Mouse (Mus musculus): ENCODE measurements around the gene Pdap1. TPM values are rescaled to one million over a fixed set of nuclear protein-coding genes. Genes with fewer than 3 reads are reported as not detected.
A peak's percentile ranks its signal among the peaks of the same experiment; 100 is the strongest.
"Not testable (repeated sequence)": the region's sequence is repeated elsewhere in the genome, so short reads cannot be mapped to it uniquely, and the experiment has no call there.

Pdap1 gene
- total RNA-seq (2015; ENCODE audit: low replicate concordance) (12.3 and 14.2 TPM in 2 replicates), total RNA-seq (2017; ENCODE audit: low replicate concordance) (23.2 and 50.9 TPM in 2 replicates)

GRCm38 (mm10) chr5:145139571-145140519 lies at the start of gene Pdap1, which contains the start of gene Bud31:
TSS of gene Pdap1 (minus strand) at chr5:145140238.
TSS of gene Bud31 (plus strand) at chr5:145140362.
- peak; percentile 88 for ATAC-seq (replicated peaks; ENCODE audit: low FRiP score, poor library complexity, severe bottlenecking)

- no peak for ATAC-seq (replicated peaks; ENCODE audit: low FRiP score, poor library complexity, severe bottlenecking)
These were observed 49.4 kb upstream of the Pdap1 start for GRCm38 (mm10) chr5:145189416-145189815.

GRCm38 (mm10) chr5:145185244-145185643 lies 45.2 kb upstream of the Pdap1 start:
- ATAC-seq (replicated peaks; ENCODE audit: low FRiP score, poor library complexity, severe bottlenecking), result no peak

GRCm38 (mm10) chr5:145178461-145178980 lies 38.5 kb upstream of the Pdap1 start:
- ATAC-seq (replicated peaks; ENCODE audit: low FRiP score, poor library complexity, severe bottlenecking), result no peak

GRCm38 (mm10) chr5:145167306-145167661 lies 27.2 kb upstream of the Pdap1 start:
- ATAC-seq (replicated peaks; ENCODE audit: low FRiP score, poor library complexity, severe bottlenecking), result peak; percentile 4; the same call in 1 of the 2 replicates

GRCm38 (mm10) chr5:145166536-145167305 lies 26.7 kb upstream of the Pdap1 start, which contains the start of the genes Ptcd1 and Cpsf4:
TSS of gene Ptcd1 (minus strand) at chr5:145167108.
TSS of gene Cpsf4 (plus strand) at chr5:145167213.
- peak; percentile 88 for ATAC-seq (replicated peaks; ENCODE audit: low FRiP score, poor library complexity, severe bottlenecking)

GRCm38 (mm10) chr5:145165184-145165583 lies 25.1 kb upstream of the Pdap1 start:
- ATAC-seq (replicated peaks; ENCODE audit: low FRiP score, poor library complexity, severe bottlenecking), result no peak

- ATAC-seq (replicated peaks; ENCODE audit: low FRiP score, poor library complexity, severe bottlenecking), result no peak
These were observed 24.7 kb upstream of the Pdap1 start for GRCm38 (mm10) chr5:145164710-145165109.

GRCm38 (mm10) chr5:145161361-145161760 lies 21.3 kb upstream of the Pdap1 start:
- no peak for ATAC-seq (replicated peaks; ENCODE audit: low FRiP score, poor library complexity, severe bottlenecking)

- ATAC-seq (replicated peaks; ENCODE audit: low FRiP score, poor library complexity, severe bottlenecking), result no peak
These were observed 12.7 kb upstream of the Pdap1 start for GRCm38 (mm10) chr5:145152690-145153089.

GRCm38 (mm10) chr5:145149294-145149693 lies 9.3 kb upstream of the Pdap1 start:
- ATAC-seq (replicated peaks; ENCODE audit: low FRiP score, poor library complexity, severe bottlenecking), result no peak

GRCm38 (mm10) chr5:145147748-145148147 lies 7.7 kb upstream of the Pdap1 start:
- ATAC-seq (replicated peaks; ENCODE audit: low FRiP score, poor library complexity, severe bottlenecking), result no peak

GRCm38 (mm10) chr5:145140611-145141010 lies 573 bp upstream of the Pdap1 start:
- ATAC-seq (replicated peaks; ENCODE audit: low FRiP score, poor library complexity, severe bottlenecking), result peak; percentile 64

GRCm38 (mm10) chr5:145138836-145139235 lies 1.2 kb downstream of the Pdap1 start:
- ATAC-seq (replicated peaks; ENCODE audit: low FRiP score, poor library complexity, severe bottlenecking), result no peak

GRCm38 (mm10) chr5:145133275-145133674 lies 6.8 kb downstream of the Pdap1 start:
- ATAC-seq (replicated peaks; ENCODE audit: low FRiP score, poor library complexity, severe bottlenecking), result not testable (repeated sequence)

- ATAC-seq (replicated peaks; ENCODE audit: low FRiP score, poor library complexity, severe bottlenecking), result no peak
These were observed 9.0 kb downstream of the Pdap1 start for GRCm38 (mm10) chr5:145130995-145131394.

- ATAC-seq (replicated peaks; ENCODE audit: low FRiP score, poor library complexity, severe bottlenecking), result no peak
These were observed 9.8 kb downstream of the Pdap1 start for GRCm38 (mm10) chr5:145130191-145130590.

GRCm38 (mm10) chr5:145129773-145130172 lies 10.3 kb downstream of the Pdap1 start:
- ATAC-seq (replicated peaks; ENCODE audit: low FRiP score, poor library complexity, severe bottlenecking), result not testable (repeated sequence)

- no peak for ATAC-seq (replicated peaks; ENCODE audit: low FRiP score, poor library complexity, severe bottlenecking)
These were observed 10.9 kb downstream of the Pdap1 start for GRCm38 (mm10) chr5:145129124-145129523.

- ATAC-seq (replicated peaks; ENCODE audit: low FRiP score, poor library complexity, severe bottlenecking), result no peak
These were observed 13.5 kb downstream of the Pdap1 start for GRCm38 (mm10) chr5:145126580-145126979.

All from erythroblast, adult 5-6 weeks (primary cell).